Mouse (Mus musculus): ENCODE measurements around the gene Ly6g6f.
A peak's percentile ranks its signal among the peaks of the same experiment; 100 is the strongest.

DNA sequence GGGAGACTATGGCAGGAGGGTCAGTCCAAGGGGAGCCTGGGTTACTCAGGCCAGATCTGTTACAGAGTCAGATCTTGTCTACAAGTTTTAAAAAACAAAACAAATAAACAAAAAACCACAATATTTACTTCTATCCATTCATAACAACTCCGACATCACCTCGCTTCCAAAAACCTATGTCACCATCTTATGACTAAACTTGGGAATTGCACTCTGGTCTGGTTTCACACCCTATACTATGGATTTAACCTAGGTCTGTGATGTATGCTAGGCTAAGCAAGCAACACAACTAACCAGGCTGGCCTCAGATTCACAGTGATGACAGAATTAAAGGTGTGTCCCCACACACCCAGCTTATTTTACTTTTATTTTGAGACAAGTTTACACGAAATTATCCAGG, 21.1 kb upstream of the Ly6g6f start:
- TF ChIP-seq CTCF (conservative IDR thresholded peaks at IDR 0.05 in 1 of 2, IDR thresholded peaks at IDR 0.05 in 1 of 2; ENCODE audit: low read depth in 2 of 2, low read length in 2 of 2) (peak in 1 of 2 experiments; percentile 27; a peak in 1 of 4 replicates), POLR2A (IDR thresholded peaks at IDR 0.05; ENCODE audit: low read depth, low read length) (no peak), ZC3H11A (IDR thresholded peaks at IDR 0.05; ENCODE audit: low read depth, low read length) (no peak), POLR2AphosphoS2 (IDR thresholded peaks at IDR 0.05; ENCODE audit: low read depth, low read length) (no peak), E2F4 (IDR thresholded peaks at IDR 0.05; ENCODE audit: insufficient replicate concordance, low read depth, low read length) (no peak), CHD1 (IDR thresholded peaks at IDR 0.05; ENCODE audit: low read depth, low read length) (no peak), NELFE (IDR thresholded peaks at IDR 0.05; ENCODE audit: low read depth, low read length) (no peak), SMC3 (IDR thresholded peaks at IDR 0.05; ENCODE audit: low read depth, low read length) (no peak)
